Mouse (Mus musculus) heart, embryonic 11.5 days (tissue): Measurements from ENCODE around the gene Plb1. TPM values are rescaled to one million over a fixed set of nuclear protein-coding genes. Genes with fewer than 3 reads are reported as not detected.

ENCODE experiments used
- ATAC-seq: fragments of 200-750 bp; cut with Nextera tagmentation; replicated peaks from 2 replicates; pipeline ENCODE4 v1.8.0; 2017; ENCODE audit warnings: moderate library complexity; ENCODE audit not compliant: insufficient number of reproducible peaks, low FRiP score, low TSS enrichment
- H3K27ac ChIP-seq: fragments of 300-500 bp; sonication (generic); 2 replicates; pipeline ENCODE4 v1.5.1; 2014; ENCODE audit warnings: mild to moderate bottlenecking, low read depth, low read length
- H3K27me3 ChIP-seq: fragments of 300-500 bp; sonication (generic); 2 replicates; pipeline ENCODE4 v1.6.1; 2014; ENCODE audit warnings: mild to moderate bottlenecking, low read length, mixed read lengths; ENCODE audit not compliant: control insufficient read depth, insufficient read depth
- H3K36me3 ChIP-seq: fragments of 300-500 bp; sonication (generic); 2 replicates; pipeline ENCODE4 v1.6.1; 2014; ENCODE audit warnings: mild to moderate bottlenecking, low read length, moderate library complexity, mixed read lengths; ENCODE audit not compliant: control insufficient read depth, insufficient read depth
- H3K4me1 ChIP-seq: fragments of 300-500 bp; sonication (generic); 2 replicates; pipeline ENCODE4 v1.6.1; 2014; ENCODE audit warnings: low read length; ENCODE audit not compliant: control insufficient read depth, insufficient read depth
- H3K4me2 ChIP-seq: fragments of 300-500 bp; sonication (generic); 2 replicates; pipeline ENCODE4 v1.6.1; 2014; ENCODE audit warnings: mild to moderate bottlenecking, moderate library complexity
- H3K4me3 ChIP-seq: fragments of 300-500 bp; sonication (generic); 2 replicates; pipeline ENCODE4 v1.5.1; 2014; ENCODE audit warnings: low read depth, low read length
- H3K9ac ChIP-seq: fragments of 300-500 bp; sonication (generic); 2 replicates; pipeline ENCODE4 v1.6.1; 2014; ENCODE audit warnings: mild to moderate bottlenecking, low read depth, low read length, moderate library complexity
- H3K9me3 ChIP-seq: fragments of 300-500 bp; sonication (generic); replicated peaks from 2 replicates; pipeline ENCODE4 v1.6.1; 2016; ENCODE audit warnings: low read length; ENCODE audit not compliant: control insufficient read depth
- WGBS: fragments of 180-500 bp; shearing (Covaris S2); extraction: QIAGEN DNeasy Blood & Tissue Kit; methylation state at CpG from one replicate; pipeline ENCODE4 v1.1.7; 2014; ENCODE audit not compliant: insufficient replicate concordance; 5-methylcytosine and 5-hydroxymethylcytosine counted together
- polyA plus RNA-seq: library from polyadenylated mRNA; unstranded; fragments of >200 nt; fragmentation: Nextera tagmentation; extraction: Ambion mirVana; gene quantifications from 2 replicates; pipeline ENCODE4 v1.2.1, GENCODE M21; 2014

Gene Plb1
- 0.97 and 1.4 TPM in 2 replicates for polyA plus RNA-seq

- Histone ChIP-seq H3K36me3 (no peaks in the 10 kb centered on the region), H3K4me3 (no peak within 1 kb of the TSS), H3K27ac (no peak within 1 kb of the TSS), H3K27me3 (no peaks in the 10 kb centered on the region), H3K4me2 (no peak within 1 kb of the TSS), H3K9ac (no peak within 1 kb of the TSS), H3K9me3 (no peaks in the 10 kb centered on the region), H3K4me1 (no peaks in the 10 kb centered on the region)
- WGBS, result 71% methylated on average over 9 of the region's 9 CpGs
- ATAC-seq, result no peak
These were observed at the start of gene Plb1 for GRCm38 (mm10) chr5:32232474-32232873. TSS of gene Plb1 (plus strand) at chr5:32232708.

DNA sequence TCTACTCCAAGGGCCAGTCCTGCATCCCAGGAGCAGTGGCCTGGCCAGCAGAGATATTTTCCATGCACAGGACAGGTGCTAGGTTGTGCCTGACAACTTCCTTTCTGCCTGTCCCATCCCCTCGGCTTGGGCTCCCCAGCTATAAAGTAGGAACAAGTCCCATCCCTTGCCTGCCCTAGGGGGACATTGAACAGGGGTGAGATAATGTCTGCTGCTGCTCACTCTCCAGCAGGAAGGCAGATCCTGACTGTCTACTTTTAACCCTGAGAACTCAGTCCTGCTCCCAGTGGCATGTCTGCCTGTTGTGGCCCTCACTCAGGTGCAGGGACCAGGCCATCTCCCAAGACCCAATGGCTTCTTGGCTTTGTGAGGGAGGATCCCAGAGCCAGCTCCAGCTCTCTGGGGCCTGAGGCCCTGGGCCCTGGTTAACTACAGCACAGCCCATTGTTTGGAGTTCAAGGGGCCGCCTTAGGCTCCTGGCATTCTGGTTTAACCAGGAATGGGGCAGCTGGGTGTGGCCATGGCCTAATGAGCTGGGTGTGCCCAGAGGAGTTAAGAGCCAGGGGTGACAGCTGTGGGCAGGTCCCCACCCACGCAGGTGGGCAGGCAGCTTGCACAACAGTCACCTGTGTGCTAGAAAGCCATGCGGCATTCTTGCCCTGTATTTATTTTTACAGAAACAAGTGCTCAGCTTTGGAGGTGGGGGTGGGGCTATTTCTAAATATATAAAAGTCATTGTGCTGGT is 49.5 kb upstream of the Plb1 start:
- no peaks in the 10 kb centered on the region for H3K9me3 ChIP-seq
- H3K27ac ChIP-seq, result no peak overlapping the region
- WGBS, result 58% methylated on average over 4 of the region's 4 CpGs
- no peak for ATAC-seq
- no peaks in the 10 kb centered on the region for H3K4me1 ChIP-seq
- H3K9ac ChIP-seq, result no peak overlapping the region
- H3K36me3 ChIP-seq, result no peaks in the 10 kb centered on the region
- H3K4me3 ChIP-seq, result no peak overlapping the region
- H3K27me3 ChIP-seq, result no peaks in the 10 kb centered on the region
- H3K4me2 ChIP-seq, result no peak overlapping the region

- Histone ChIP-seq H3K27me3 (no peaks in the 10 kb centered on the region), H3K4me1 (no peaks in the 10 kb centered on the region), H3K27ac (no peak overlapping the region), H3K9me3 (no peaks in the 10 kb centered on the region), H3K36me3 (no peaks in the 10 kb centered on the region), H3K9ac (no peak overlapping the region), H3K4me2 (0 out of 2 replicates have a peak overlapping the region, but pooled peaks have one; percentile 2), H3K4me3 (no peak overlapping the region)
- 23% methylated on average over 11 of the region's 11 CpGs for WGBS
- ATAC-seq, result no peak
These were observed 44.8 kb upstream of the Plb1 start for GRCm38 (mm10) chr5:32187717-32188116.

GRCm38 (mm10) chr5:32191259-32191658 is 41.2 kb upstream of the Plb1 start:
- no peaks in the 10 kb centered on the region for H3K36me3 ChIP-seq
- no peak overlapping the region for H3K27ac ChIP-seq
- no peaks in the 10 kb centered on the region for H3K27me3 ChIP-seq
- no peak overlapping the region for H3K4me3 ChIP-seq
- no peak overlapping the region for H3K4me2 ChIP-seq
- H3K9me3 ChIP-seq, result no peaks in the 10 kb centered on the region
- WGBS, result 80% methylated on average over 5 of the region's 5 CpGs
- ATAC-seq, result no peak
- H3K9ac ChIP-seq, result no peak overlapping the region
- H3K4me1 ChIP-seq, result no peaks in the 10 kb centered on the region; the same call in 1 of the 2 replicates

- H3K4me2 ChIP-seq, result no peak overlapping the region
- H3K27ac ChIP-seq, result no peak overlapping the region
- no peak overlapping the region for H3K4me3 ChIP-seq
- no peaks in the 10 kb centered on the region for H3K36me3 ChIP-seq
- no peaks in the 10 kb centered on the region for H3K9me3 ChIP-seq
- H3K4me1 ChIP-seq, result no peaks in the 10 kb centered on the region; the same call in 1 of the 2 replicates
- H3K9ac ChIP-seq, result no peak overlapping the region
- 64% methylated on average over 16 of the region's 16 CpGs for WGBS
- H3K27me3 ChIP-seq, result no peaks in the 10 kb centered on the region
- no peak for ATAC-seq
These were observed 40.3 kb upstream of the Plb1 start for GRCm38 (mm10) chr5:32192016-32192845.

- Histone ChIP-seq H3K36me3 (no peaks in the 10 kb centered on the region), H3K27me3 (no peaks in the 10 kb centered on the region), H3K4me1 (no peaks in the 10 kb centered on the region; the same call in 1 of the 2 replicates), H3K9ac (no peak overlapping the region), H3K4me3 (no peak overlapping the region), H3K4me2 (no peak overlapping the region), H3K27ac (no peak overlapping the region), H3K9me3 (no peaks in the 10 kb centered on the region)
- no peak for ATAC-seq
- WGBS, result 66% methylated on average over 4 of the region's 4 CpGs
These were observed 38.3 kb upstream of the Plb1 start for GRCm38 (mm10) chr5:32194236-32194635.

DNA sequence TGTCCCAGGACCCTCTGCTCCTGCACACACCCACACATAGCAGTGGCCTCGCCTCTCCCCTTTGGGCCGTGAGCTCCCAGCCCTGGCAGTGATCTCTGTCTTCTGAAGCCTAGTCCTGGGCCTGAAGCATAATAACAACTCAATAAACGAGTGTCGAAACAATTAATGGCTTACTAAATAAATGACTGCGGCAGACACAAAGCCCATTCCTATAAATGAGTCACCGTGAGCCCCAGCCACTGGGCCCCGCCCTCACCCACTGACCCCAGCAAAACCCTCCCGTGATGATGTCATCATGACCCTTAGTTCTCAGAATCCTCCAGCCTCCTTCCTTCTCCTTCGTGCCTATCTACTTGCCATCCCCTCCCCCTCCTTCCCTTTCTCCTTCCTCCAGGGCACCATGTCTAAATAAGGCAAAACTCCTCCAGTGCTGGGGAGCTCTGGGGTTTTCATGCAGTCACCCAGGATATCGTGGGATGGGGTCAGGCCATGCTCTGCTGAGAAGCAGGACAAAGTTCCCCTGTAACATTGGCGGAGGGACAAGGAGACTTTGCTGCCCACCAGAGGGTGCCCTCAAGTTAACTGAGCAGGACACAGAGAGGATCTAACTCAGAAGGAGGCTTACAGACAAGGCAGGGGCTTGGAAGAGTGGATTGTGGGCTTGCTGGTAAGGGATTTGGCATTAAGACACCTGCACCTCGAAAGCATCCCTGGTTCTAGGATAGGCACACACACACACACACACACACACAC is 36.5 kb upstream of the Plb1 start:
- no peaks in the 10 kb centered on the region; the same call in 1 of the 2 replicates for H3K4me1 ChIP-seq
- H3K4me2 ChIP-seq, result no peak overlapping the region
- no peak overlapping the region for H3K9ac ChIP-seq
- no peaks in the 10 kb centered on the region for H3K36me3 ChIP-seq
- WGBS, result 54% methylated on average over 12 of the region's 12 CpGs
- no peaks in the 10 kb centered on the region for H3K9me3 ChIP-seq
- ATAC-seq, result no peak
- no peak overlapping the region for H3K27ac ChIP-seq
- H3K27me3 ChIP-seq, result no peaks in the 10 kb centered on the region
- H3K4me3 ChIP-seq, result no peak overlapping the region

DNA sequence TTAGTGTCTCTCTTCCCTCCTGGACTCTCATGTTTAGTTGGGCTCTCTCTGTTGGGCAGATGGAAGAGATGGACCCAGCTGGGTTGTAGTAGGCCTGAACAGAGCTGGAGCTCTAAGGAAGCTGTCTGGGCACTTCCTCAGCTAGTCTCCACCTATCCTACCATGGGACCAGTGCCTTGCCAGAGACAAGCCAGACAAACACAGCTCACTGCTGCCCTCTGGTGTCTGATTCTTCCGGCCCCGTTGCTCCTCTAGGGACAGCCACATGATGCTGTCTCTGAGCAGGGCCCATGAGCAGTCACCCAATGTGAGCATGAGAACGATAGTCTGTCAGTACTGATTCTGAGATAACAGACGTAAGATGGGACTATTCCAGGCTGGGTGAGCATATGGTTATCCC is 34.8 kb upstream of the Plb1 start:
- Histone ChIP-seq H3K4me1 (no peaks in the 10 kb centered on the region; the same call in 1 of the 2 replicates), H3K27ac (no peak overlapping the region), H3K27me3 (no peaks in the 10 kb centered on the region), H3K36me3 (no peaks in the 10 kb centered on the region), H3K9ac (no peak overlapping the region), H3K9me3 (no peaks in the 10 kb centered on the region), H3K4me2 (no peak overlapping the region), H3K4me3 (no peak overlapping the region)
- 8% methylated on average over 4 of the region's 4 CpGs for WGBS
- ATAC-seq, result peak; percentile 66
